Mouse (Mus musculus) gastrocnemius, adult 2 months (tissue): ENCODE measurements at regions not wholly inside any gene's neighbourhood (a gene's known extent, or its start where the extent isn't known, plus 50 kb on each side); places are given as distances from the start of the nearest gene placed in this dataset.

ENCODE experiments used
- DNase-seq: peaks from one replicate; pipeline ENCODE4 v3.0.0; 2022
- H3K27ac ChIP-seq: fragments of 200-600 bp; 2 replicates; pipeline ENCODE4 v1.8.1; 2022; ENCODE audit warnings: mild to moderate bottlenecking
- H3K4me3 ChIP-seq: fragments of 200-600 bp; 2 replicates; pipeline ENCODE4 v1.8.1; 2022; ENCODE audit warnings: mild to moderate bottlenecking, moderate library complexity
- CTCF ChIP-seq: fragments of 200-600 bp; IDR thresholded peaks from 2 replicates; pipeline ENCODE4 v1.8.1; 2022; ENCODE audit warnings: antibody characterized with exemption, mild to moderate bottlenecking, moderate library complexity
- intact Hi-C: fragments of 180-260 bp; cut with DNase I; formaldehyde crosslinking; loops from one replicate; pipeline ENCODE4 v1.15.1; 2025

- DNase-seq = no peak
- H3K27ac ChIP-seq = no peak overlapping the region
- intact Hi-C loops = no loop called here
- TF ChIP-seq CTCF = no peak
- no peak overlapping the region for H3K4me3 ChIP-seq
Observed at GRCm38 (mm10) chr3:60273744-60274143, 192.1 kb downstream of the Sucnr1 start.

- intact Hi-C loops = no loop called here
- no peak for TF ChIP-seq CTCF
- DNase-seq = no peak
- H3K27ac ChIP-seq = no peak overlapping the region
- H3K4me3 ChIP-seq = no peak overlapping the region
Observed at GRCm38 (mm10) chr3:60275249-60275838, 193.7 kb downstream of the Sucnr1 start.

GRCm38 (mm10) chr3:60277791-60278190 lies 194.8 kb upstream of the Mbnl1 start:
- TF ChIP-seq CTCF = no peak
- intact Hi-C loops = no loop called here
- no peak overlapping the region for H3K27ac ChIP-seq
- peak; percentile 19 for DNase-seq
- H3K4me3 ChIP-seq = no peak overlapping the region

- Histone ChIP-seq H3K27ac (no peak overlapping the region), H3K4me3 (no peak overlapping the region)
- TF ChIP-seq CTCF = no peak
- intact Hi-C loops = no loop called here
- DNase-seq = no peak
Observed at GRCm38 (mm10) chr3:60281229-60281628, 191.4 kb upstream of the Mbnl1 start.

- no peak for DNase-seq
- Histone ChIP-seq H3K4me3 (no peak overlapping the region), H3K27ac (no peak overlapping the region)
- no peak for TF ChIP-seq CTCF
- intact Hi-C loops = no loop called here
Observed at GRCm38 (mm10) chr3:60281959-60282495, 190.6 kb upstream of the Mbnl1 start.

GRCm38 (mm10) chr3:60292142-60292541 lies 180.5 kb upstream of the Mbnl1 start:
- Histone ChIP-seq H3K4me3 (no peak overlapping the region), H3K27ac (no peak overlapping the region)
- no peak for DNase-seq
- no peak for TF ChIP-seq CTCF
- intact Hi-C loops = no loop called here

GRCm38 (mm10) chr3:60292940-60293339 lies 179.7 kb upstream of the Mbnl1 start:
- intact Hi-C loops = no loop called here
- no peak for DNase-seq
- TF ChIP-seq CTCF = no peak
- Histone ChIP-seq H3K4me3 (no peak overlapping the region), H3K27ac (no peak overlapping the region)

GRCm38 (mm10) chr3:60305399-60305798 lies 167.2 kb upstream of the Mbnl1 start:
- H3K4me3 ChIP-seq = no peak overlapping the region
- no peak overlapping the region for H3K27ac ChIP-seq
- no peak for TF ChIP-seq CTCF
- intact Hi-C loops = no loop called here
- no peak for DNase-seq

GRCm38 (mm10) chr3:60310402-60310801 lies 162.2 kb upstream of the Mbnl1 start:
- Histone ChIP-seq H3K27ac (no peak overlapping the region), H3K4me3 (no peak overlapping the region)
- no peak for TF ChIP-seq CTCF
- intact Hi-C loops = no loop called here
- no peak for DNase-seq

GRCm38 (mm10) chr3:60311178-60311577 lies 161.5 kb upstream of the Mbnl1 start:
- no peak overlapping the region for H3K27ac ChIP-seq
- no peak for TF ChIP-seq CTCF
- DNase-seq = no peak
- intact Hi-C loops = no loop called here
- no peak overlapping the region for H3K4me3 ChIP-seq

GRCm38 (mm10) chr3:60320213-60320936 lies 152.3 kb upstream of the Mbnl1 start:
- no peak for DNase-seq
- no peak overlapping the region for H3K27ac ChIP-seq
- H3K4me3 ChIP-seq = no peak overlapping the region
- peak; percentile 33 for TF ChIP-seq CTCF
- intact Hi-C loops = no loop called here

- DNase-seq = no peak
- intact Hi-C loops = no loop called here
Observed at GRCm38 (mm10) chr3:60323514-60323913, 149.1 kb upstream of the Mbnl1 start.

GRCm38 (mm10) chr3:60324416-60324815 lies 148.2 kb upstream of the Mbnl1 start:
- Histone ChIP-seq H3K4me3 (no peak overlapping the region), H3K27ac (no peak overlapping the region)
- DNase-seq = no peak
- intact Hi-C loops = no loop called here
- TF ChIP-seq CTCF = no peak

More at GRCm38 (mm10) chr3:60323514-60323913, 149.1 kb upstream of the Mbnl1 start:
- TF ChIP-seq CTCF = no peak
- H3K27ac ChIP-seq = no peak overlapping the region
- no peak overlapping the region for H3K4me3 ChIP-seq

GRCm38 (mm10) chr3:60324969-60325368 lies 147.7 kb upstream of the Mbnl1 start:
- TF ChIP-seq CTCF = no peak
- intact Hi-C loops = no loop called here

More at GRCm38 (mm10) chr3:60324969-60325368, 147.7 kb upstream of the Mbnl1 start:
- no peak overlapping the region for H3K4me3 ChIP-seq
- DNase-seq = no peak
- no peak overlapping the region for H3K27ac ChIP-seq
